25 mouse cellular contexts compared by ENCODE assay signal in genomic region chr13:70609632-70610031, GRCm38 (mm10). TPM values are rescaled to one million over a fixed set of nuclear protein-coding genes. Genes with fewer than 3 reads are reported as not detected.
DNase-seq lines count a peak whose midpoint lies in the region; ATAC-seq and TF ChIP-seq lines count a peak whose summit lies in the region.
"Had no signal": no experiment of that assay in that cellular context is flagged by ENCODE, and none has a peak within 500 bp of the region (broad histone marks: within the 10 kb centered on the region; RNA-seq: fewer than 3 reads in every experiment).

No protein-coding gene starts in this region.

- 55% methylated on average over 3 of the region's 3 CpGs for WGBS in kidney, adult 2 months
- WGBS in kidney, embryonic 15.5 days, result 81% methylated on average over 3 of the region's 3 CpGs
- 86% methylated on average over 3 of the region's 3 CpGs for WGBS in kidney, embryonic 14.5 days

- H3K27me3 ChIP-seq in kidney, adult 2 months (replicated peaks; ENCODE audit: control insufficient read depth, insufficient read depth, low read length), result no peaks in the 10 kb centered on the region
- no peaks in the 10 kb centered on the region for H3K27me3 ChIP-seq in kidney, embryonic 15.5 days
- no peaks in the 10 kb centered on the region for H3K27me3 ChIP-seq in kidney, embryonic 14.5 days (ENCODE audit: control insufficient read depth, insufficient read depth, low read length)
- H3K27me3 ChIP-seq: embryonic facial prominence, embryonic 12.5 days; embryonic facial prominence, embryonic 15.5 days; heart, embryonic 12.5 days; heart, embryonic 15.5 days; hindbrain, embryonic 13.5 days had no signal

- no peak for TF ChIP-seq CTCF in kidney, adult 2 months (conservative IDR thresholded peaks at IDR 0.05; ENCODE audit: insufficient read depth, insufficient read length, low read depth, low read length)

- H3K4me1 ChIP-seq in kidney, adult 2 months (ENCODE audit: control insufficient read depth, insufficient read depth, low read length), result peaks cover 4% of the 10 kb centered on the region; the same call in 1 of the 2 replicates
- H3K4me1 ChIP-seq in kidney, embryonic 15.5 days, result no peaks in the 10 kb centered on the region
- H3K4me1 ChIP-seq in kidney, embryonic 14.5 days (ENCODE audit: control insufficient read depth, insufficient read depth, low read length), result no peaks in the 10 kb centered on the region
- H3K4me1 ChIP-seq: embryonic facial prominence, embryonic 12.5 days; embryonic facial prominence, embryonic 15.5 days; heart, embryonic 15.5 days; hindbrain, embryonic 10.5 days; hindbrain, embryonic 13.5 days had no signal

- no peak overlapping the region for H3K9ac ChIP-seq in kidney, embryonic 15.5 days
- no peak overlapping the region for H3K9ac ChIP-seq in kidney, embryonic 14.5 days (ENCODE audit: low read depth, low read length)
- H3K9ac ChIP-seq: embryonic facial prominence, embryonic 12.5 days; embryonic facial prominence, embryonic 15.5 days; forebrain, postnatal 0 days; heart, embryonic 12.5 days; heart, embryonic 15.5 days; hindbrain, embryonic 13.5 days had no signal

- no peaks in the 10 kb centered on the region for H3K9me3 ChIP-seq in kidney, embryonic 15.5 days (replicated peaks)
- H3K9me3 ChIP-seq in kidney, embryonic 14.5 days (ENCODE audit: control insufficient read depth, low read length), result no peaks in the 10 kb centered on the region
- H3K9me3 ChIP-seq: embryonic facial prominence, embryonic 12.5 days; embryonic facial prominence, embryonic 15.5 days; heart, embryonic 12.5 days; heart, embryonic 15.5 days; hindbrain, embryonic 10.5 days; hindbrain, embryonic 13.5 days had no signal

- no peak overlapping the region for H3K4me2 ChIP-seq in kidney, embryonic 15.5 days
- H3K4me2 ChIP-seq in kidney, embryonic 14.5 days (replicated peaks; ENCODE audit: low read depth, low read length), result no peak overlapping the region
- H3K4me2 ChIP-seq: embryonic facial prominence, embryonic 12.5 days; embryonic facial prominence, embryonic 15.5 days; heart, embryonic 12.5 days; heart, embryonic 15.5 days; hindbrain, embryonic 13.5 days had no signal

- peak; percentile 52; the same call in 1 of the 2 replicates for ATAC-seq in kidney, embryonic 15.5 days (replicated peaks; ENCODE audit: low FRiP score)
- ATAC-seq in kidney, embryonic 14.5 days (ENCODE audit: low FRiP score, low TSS enrichment), result no peak
- ATAC-seq: CD4-positive, CD25-positive, alpha-beta regulatory T cell, adult 4 months; forebrain, embryonic 14.5 days; forebrain, postnatal 0 days; hindbrain, embryonic 16.5 days had no signal

- DNase-seq in kidney, adult 2 months, result peak; percentile 58
- no peak for DNase-seq in kidney, postnatal 4 days
- DNase-seq in testis, postnatal 10 days (ENCODE audit: low spot score), result peak; percentile 19
- no peak for DNase-seq in testis, postnatal 14 days (ENCODE audit: low spot score)
- no peak for DNase-seq in gastrocnemius, adult 8-10 months (ENCODE audit: low spot score in 2 of 2)
- DNase-seq: adrenal gland, adult 2 months; adrenal gland, postnatal 14 days; cerebellum, adult 11 months; cerebellum, adult 9-11 months; cerebellum, postnatal 25 days; forebrain, postnatal 0 days; gastrocnemius, postnatal 10 days; heart, postnatal 10 days; heart, postnatal 36 days had no signal

- peaks cover 2% of the 10 kb centered on the region; the same call in 1 of the 2 replicates for H3K36me3 ChIP-seq in kidney, adult 2 months (ENCODE audit: control insufficient read depth, insufficient read depth, low read length)
- H3K36me3 ChIP-seq in kidney, embryonic 15.5 days, result peaks cover 94% of the 10 kb centered on the region
- peaks cover 84% of the 10 kb centered on the region for H3K36me3 ChIP-seq in kidney, embryonic 14.5 days (ENCODE audit: control insufficient read depth, insufficient read depth, low read length)

- H3K27ac ChIP-seq in kidney, adult 2 months (ENCODE audit: insufficient read depth, low read depth, low read length), result no peak overlapping the region
- no peak overlapping the region for H3K27ac ChIP-seq in kidney, embryonic 15.5 days
- H3K27ac ChIP-seq in kidney, embryonic 14.5 days (ENCODE audit: low read depth, low read length), result no peak overlapping the region
- H3K27ac ChIP-seq: embryonic facial prominence, embryonic 12.5 days; embryonic facial prominence, embryonic 15.5 days; heart, embryonic 15.5 days; hindbrain, embryonic 10.5 days; hindbrain, embryonic 13.5 days had no signal

- no peak for TF ChIP-seq POLR2A in kidney, adult 2 months (IDR thresholded peaks at IDR 0.05; ENCODE audit: low read depth, low read length)

- no peak overlapping the region for H3K4me3 ChIP-seq in kidney, adult 2 months (ENCODE audit: insufficient read depth, low read depth, low read length)
- H3K4me3 ChIP-seq in kidney, embryonic 15.5 days (replicated peaks), result no peak overlapping the region
- H3K4me3 ChIP-seq in kidney, embryonic 14.5 days (ENCODE audit: low read length), result no peak overlapping the region
- H3K4me3 ChIP-seq: embryonic facial prominence, embryonic 12.5 days; embryonic facial prominence, embryonic 15.5 days; heart, embryonic 12.5 days; heart, embryonic 15.5 days; hindbrain, embryonic 10.5 days; hindbrain, embryonic 13.5 days had no signal

RNA-seq across cellular contexts. Expression of gene Ice1, which starts 27.8 kb away (rescaled TPM):
- polyA plus RNA-seq in kidney, adult 2 months (2012; rRNA removed), result 15.4 and 17.1 TPM in 2 replicates
- 18.2 and 19.9 TPM in 2 replicates for polyA plus RNA-seq in kidney, embryonic 15.5 days (2015; fragmentation: Nextera tagmentation; extraction: Ambion mirVana)
- 25.9 and 36.5 TPM in 2 replicates for polyA plus RNA-seq in kidney, embryonic 14.5 days (2014; fragmentation: Nextera tagmentation; extraction: Ambion mirVana)
- total RNA-seq in gastrocnemius, adult 8-10 months (2022), result 10 to 100 TPM; 12.2 to 17.2 (median 13.9) TPM

Comparison
In these comparisons a context has a peak if more than half of its experiments do, and no peak if none do; other contexts are left out.
1. DNase-seq: peak in kidney, adult 2 months (single experiment) and testis, postnatal 10 days (single experiment); none in kidney, postnatal 4 days (0 of 2), testis, postnatal 14 days (single experiment) and gastrocnemius, adult 8-10 months (0 of 2).